Mouse (Mus musculus) splenic B cell, adult 2 months (primary cell): ENCODE measurements around the gene Fam208a.

Experiments
- DNase-seq: peaks from one replicate; pipeline ENCODE4 v3.0.0-alpha.2; 2011; ENCODE audit warnings: low read depth, low spot score
- H3K27me3 ChIP-seq: 2 replicates; pipeline ENCODE4 v1.6.1; 2012; ENCODE audit warnings: mild to moderate bottlenecking, low read length, moderate library complexity, mixed read lengths; ENCODE audit not compliant: control insufficient read depth, poor library complexity, insufficient read depth, severe bottlenecking
- H3K36me3 ChIP-seq: 2 replicates; pipeline ENCODE4 v1.6.1; 2012; ENCODE audit warnings: mild to moderate bottlenecking, low read length, moderate library complexity, mixed read lengths; ENCODE audit not compliant: control insufficient read depth, poor library complexity, insufficient read depth, severe bottlenecking

The Fam208a gene

GRCm38 (mm10) chr14:27402332-27403250 lies 26.0 kb upstream of the Fam208a start:
- peak; percentile 56 for DNase-seq
- Histone ChIP-seq H3K36me3 (peaks cover 15% of the 10 kb centered on the region), H3K27me3 (no peaks in the 10 kb centered on the region)

- no peaks in the 10 kb centered on the region for H3K27me3 ChIP-seq
- peak; percentile 93 for DNase-seq
Measured at GRCm38 (mm10) chr14:27405452-27405851, 23.2 kb upstream of the Fam208a start.

GRCm38 (mm10) chr14:27405947-27406346 lies 22.7 kb upstream of the Fam208a start:
- DNase-seq: peak; percentile 59
- Histone ChIP-seq H3K36me3 (peaks cover 7% of the 10 kb centered on the region; the same call in 1 of the 2 replicates), H3K27me3 (no peaks in the 10 kb centered on the region)

More at GRCm38 (mm10) chr14:27405452-27405851, 23.2 kb upstream of the Fam208a start:
- peaks cover 9% of the 10 kb centered on the region; the same call in 1 of the 2 replicates for H3K36me3 ChIP-seq

GRCm38 (mm10) chr14:27408240-27408639 lies 20.4 kb upstream of the Fam208a start:
- Histone ChIP-seq H3K27me3 (no peaks in the 10 kb centered on the region), H3K36me3 (peaks cover 2% of the 10 kb centered on the region; the same call in 1 of the 2 replicates)
- DNase-seq: no peak

GRCm38 (mm10) chr14:27409662-27410061 lies 19.0 kb upstream of the Fam208a start:
- DNase-seq: no peak

GRCm38 (mm10) chr14:27411492-27411891 lies 17.1 kb upstream of the Fam208a start:
- H3K27me3 ChIP-seq: no peaks in the 10 kb centered on the region
- peak; percentile 33 for DNase-seq
- no peaks in the 10 kb centered on the region for H3K36me3 ChIP-seq

More at GRCm38 (mm10) chr14:27409662-27410061, 19.0 kb upstream of the Fam208a start:
- H3K36me3 ChIP-seq: no peaks in the 10 kb centered on the region
- H3K27me3 ChIP-seq: no peaks in the 10 kb centered on the region

GRCm38 (mm10) chr14:27412699-27413098 lies 15.9 kb upstream of the Fam208a start:
- Histone ChIP-seq H3K36me3 (no peaks in the 10 kb centered on the region), H3K27me3 (no peaks in the 10 kb centered on the region)
- peak; percentile 60 for DNase-seq

GRCm38 (mm10) chr14:27413961-27414360 lies 14.7 kb upstream of the Fam208a start:
- no peaks in the 10 kb centered on the region for H3K27me3 ChIP-seq
- no peaks in the 10 kb centered on the region for H3K36me3 ChIP-seq
- peak; percentile 83 for DNase-seq

GRCm38 (mm10) chr14:27420816-27421215 lies 7.8 kb upstream of the Fam208a start:
- Histone ChIP-seq H3K36me3 (no peaks in the 10 kb centered on the region), H3K27me3 (no peaks in the 10 kb centered on the region)
- DNase-seq: no peak

GRCm38 (mm10) chr14:27422301-27422700 lies 6.3 kb upstream of the Fam208a start:
- Histone ChIP-seq H3K27me3 (no peaks in the 10 kb centered on the region), H3K36me3 (no peaks in the 10 kb centered on the region)

GRCm38 (mm10) chr14:27428973-27429711 lies 508 bp downstream of the Fam208a start:
- H3K36me3 ChIP-seq: no peaks in the 10 kb centered on the region
- peak; percentile 81 for DNase-seq
- no peaks in the 10 kb centered on the region for H3K27me3 ChIP-seq

More at GRCm38 (mm10) chr14:27422301-27422700, 6.3 kb upstream of the Fam208a start:
- DNase-seq: no peak

- H3K36me3 ChIP-seq: no peaks in the 10 kb centered on the region
- DNase-seq: no peak
- no peaks in the 10 kb centered on the region for H3K27me3 ChIP-seq
Measured at GRCm38 (mm10) chr14:27430280-27430679, 1.6 kb downstream of the Fam208a start.

- H3K27me3 ChIP-seq: no peaks in the 10 kb centered on the region
- no peaks in the 10 kb centered on the region for H3K36me3 ChIP-seq
- DNase-seq: no peak
Measured at GRCm38 (mm10) chr14:27432064-27432463, 3.4 kb downstream of the Fam208a start.

- peaks cover 1% of the 10 kb centered on the region; the same call in 1 of the 2 replicates for H3K36me3 ChIP-seq
- no peak for DNase-seq
- no peaks in the 10 kb centered on the region for H3K27me3 ChIP-seq
Measured at GRCm38 (mm10) chr14:27436116-27436515, 7.5 kb downstream of the Fam208a start.

- H3K27me3 ChIP-seq: no peaks in the 10 kb centered on the region
- DNase-seq: no peak
Measured at GRCm38 (mm10) chr14:27436826-27437225, 8.2 kb downstream of the Fam208a start.

More at GRCm38 (mm10) chr14:27436826-27437225, 8.2 kb downstream of the Fam208a start:
- H3K36me3 ChIP-seq: peaks cover 1% of the 10 kb centered on the region; the same call in 1 of the 2 replicates
